24 mouse cellular contexts compared by ENCODE assay signal in genomic region chr2:158856896-158857499, GRCm38 (mm10).
DNase-seq lines count a peak whose midpoint lies in the region; ATAC-seq and TF ChIP-seq lines count a peak whose summit lies in the region.
"Had no signal": no experiment of that assay in that cellular context is flagged by ENCODE, and none has a peak within 500 bp of the region (broad histone marks: within the 10 kb centered on the region; RNA-seq: fewer than 3 reads in every experiment).

No protein-coding gene starts in this region.

- peaks cover 4% of the 10 kb centered on the region; the same call in 1 of the 2 replicates for H3K4me1 ChIP-seq in kidney, adult 2 months (ENCODE audit: control insufficient read depth, insufficient read depth, low read length)
- H3K4me1 ChIP-seq in stomach, embryonic 14.5 days (ENCODE audit: control insufficient read depth, insufficient read depth, low read length): peaks cover 12% of the 10 kb centered on the region; the same call in 1 of the 2 replicates
- H3K4me1 ChIP-seq: forebrain, embryonic 10.5 days; heart, embryonic 10.5 days; hindbrain, embryonic 10.5 days had no signal

- TF ChIP-seq POLR2A in kidney, adult 2 months (IDR thresholded peaks at IDR 0.05; ENCODE audit: low read depth, low read length): no peak

- TF ChIP-seq CTCF in kidney, adult 2 months (conservative IDR thresholded peaks at IDR 0.05; ENCODE audit: insufficient read depth, insufficient read length, low read depth, low read length): no peak

- no peak overlapping the region for H3K27ac ChIP-seq in kidney, adult 2 months (ENCODE audit: insufficient read depth, low read depth, low read length)
- H3K27ac ChIP-seq in stomach, embryonic 14.5 days (ENCODE audit: low read length): peak overlapping the region; percentile 10; the same call in 1 of the 2 replicates
- H3K27ac ChIP-seq: embryonic facial prominence, embryonic 15.5 days; forebrain, embryonic 10.5 days; heart, embryonic 10.5 days; hindbrain, embryonic 10.5 days; limb, embryonic 13.5 days had no signal

- no peaks in the 10 kb centered on the region for H3K9me3 ChIP-seq in stomach, embryonic 14.5 days (ENCODE audit: control insufficient read depth, low read depth, low read length)
- H3K9me3 ChIP-seq: embryonic facial prominence, embryonic 15.5 days; forebrain, embryonic 10.5 days; heart, embryonic 10.5 days; hindbrain, embryonic 10.5 days; limb, embryonic 13.5 days; megakaryocyte, embryonic 14.5 days had no signal

- H3K4me2 ChIP-seq in stomach, embryonic 14.5 days (replicated peaks; ENCODE audit: low read depth, low read length): no peak overlapping the region
- H3K4me2 ChIP-seq: embryonic facial prominence, embryonic 15.5 days; limb, embryonic 13.5 days had no signal

- peak; percentile 35 to 42 for DNase-seq in cerebellum, postnatal 14 days
- no peak for DNase-seq in cerebellum, adult 8-10 months
- DNase-seq in kidney, adult 2 months: peak; percentile 10
- DNase-seq in kidney, postnatal 25 days: no peak
- DNase-seq in testis, postnatal 14 days (ENCODE audit: low spot score): no peak
- no peak for DNase-seq in Muller cell, postnatal 12 days (ENCODE audit: inconsistent ontology term)
- DNase-seq: adrenal gland, postnatal 10 days; cerebellum, postnatal 36 days; forebrain, postnatal 0 days; layer of hippocampus, postnatal 36 days; right cerebral cortex, postnatal 14 days; thymus, postnatal 36 days had no signal

- 65% methylated on average over 10 of the region's 10 CpGs for WGBS in kidney, adult 2 months
- 86% methylated on average over 10 of the region's 10 CpGs for WGBS in stomach, embryonic 14.5 days

- no peaks in the 10 kb centered on the region for H3K36me3 ChIP-seq in kidney, adult 2 months (ENCODE audit: control insufficient read depth, insufficient read depth, low read length)
- H3K36me3 ChIP-seq in stomach, embryonic 14.5 days (ENCODE audit: control insufficient read depth, insufficient read depth, low read length): peaks cover 6% of the 10 kb centered on the region; the same call in 1 of the 2 replicates

- no peak overlapping the region for H3K4me3 ChIP-seq in kidney, adult 2 months (ENCODE audit: insufficient read depth, low read depth, low read length)
- H3K4me3 ChIP-seq in stomach, embryonic 14.5 days (ENCODE audit: low read depth, low read length): no peak overlapping the region
- H3K4me3 ChIP-seq: embryonic facial prominence, embryonic 15.5 days; forebrain, embryonic 10.5 days; heart, embryonic 10.5 days; hindbrain, embryonic 10.5 days; limb, embryonic 13.5 days; megakaryocyte, embryonic 14.5 days had no signal

- ATAC-seq in erythroblast, adult 5-6 weeks (replicated peaks; ENCODE audit: low FRiP score, poor library complexity, severe bottlenecking): 0 out of 2 replicates have a peak, but pooled peaks have one; percentile 33
- ATAC-seq in stomach, embryonic 14.5 days (ENCODE audit: insufficient number of reproducible peaks, insufficient read depth, low FRiP score, low read depth): no peak
- ATAC-seq: activated CD4-positive, CD25-positive, alpha-beta regulatory T cell, adult 4 months; CD4-positive, CD25-positive, alpha-beta regulatory T cell, adult 4 months; forebrain, postnatal 0 days; liver, postnatal 0 days; midbrain, embryonic 16.5 days had no signal

- H3K27me3 ChIP-seq in kidney, adult 2 months (replicated peaks; ENCODE audit: control insufficient read depth, insufficient read depth, low read length): no peaks in the 10 kb centered on the region
- no peaks in the 10 kb centered on the region for H3K27me3 ChIP-seq in stomach, embryonic 14.5 days (ENCODE audit: control insufficient read depth, insufficient read depth, low read length)
- H3K27me3 ChIP-seq: embryonic facial prominence, embryonic 15.5 days; limb, embryonic 13.5 days; megakaryocyte, embryonic 14.5 days had no signal

- no peak overlapping the region for H3K9ac ChIP-seq in stomach, embryonic 14.5 days (replicated peaks; ENCODE audit: low read depth, low read length)
- H3K9ac ChIP-seq: embryonic facial prominence, embryonic 15.5 days; forebrain, postnatal 0 days; limb, embryonic 13.5 days; liver, postnatal 0 days had no signal

Comparison
In these comparisons a context has a peak if more than half of its experiments do, and no peak if none do; other contexts are left out.
1. DNase-seq: peak in cerebellum, postnatal 14 days (2 of 2) and kidney, adult 2 months (single experiment); none in cerebellum, adult 8-10 months (single experiment), kidney, postnatal 25 days (0 of 2), testis, postnatal 14 days (single experiment) and Muller cell, postnatal 12 days (single experiment).